Comparison of ENCODE assay signal across 15 mouse cellular contexts in the genomic region with DNA sequence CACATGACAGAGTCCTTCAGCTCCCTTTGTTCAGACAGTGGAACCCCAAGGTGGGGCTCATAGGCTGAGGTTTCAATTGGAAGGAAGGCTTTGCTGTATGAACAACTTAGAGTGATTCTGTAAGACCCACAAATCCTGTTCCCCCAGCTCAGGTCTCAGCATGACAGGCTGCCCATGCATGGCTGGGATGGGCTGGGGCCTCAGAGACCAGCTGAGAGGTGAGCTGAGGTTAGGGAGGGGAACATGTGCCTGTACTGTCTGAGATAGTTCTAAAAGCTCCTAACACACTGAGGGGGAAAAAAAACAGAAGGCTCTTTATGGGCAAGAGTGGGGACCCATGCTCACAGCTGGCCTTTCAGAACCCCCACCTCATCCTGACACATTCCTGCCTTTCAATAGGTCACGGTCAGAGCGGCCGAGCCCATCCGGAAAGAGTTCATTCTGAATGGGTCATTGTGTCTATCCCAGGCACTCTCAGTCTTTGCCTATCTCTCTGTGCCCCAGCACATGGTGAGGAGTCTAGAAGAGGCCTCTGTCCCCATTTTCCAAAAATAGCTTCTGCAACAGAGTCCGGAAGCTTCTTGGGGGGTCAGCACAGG. TPM values are rescaled to one million over a fixed set of nuclear protein-coding genes. Genes with fewer than 3 reads are reported as not detected.
DNase-seq lines count a peak whose midpoint lies in the region; ATAC-seq and TF ChIP-seq lines count a peak whose summit lies in the region.
"Had no signal": no experiment of that assay in that cellular context is flagged by ENCODE, and none has a peak within 500 bp of the region (broad histone marks: within the 10 kb centered on the region; RNA-seq: fewer than 3 reads in every experiment).

No protein-coding gene starts in this region.

- ATAC-seq in heart, postnatal 0 days (ENCODE audit: insufficient read depth, low read depth), result peak; percentile 21; the same call in 1 of the 2 replicates
- ATAC-seq in embryonic facial prominence, embryonic 11.5 days (replicated peaks; ENCODE audit: insufficient number of reproducible peaks, low FRiP score, low TSS enrichment, low read depth), result peak; percentile 58; the same call in 1 of the 2 replicates
- ATAC-seq in midbrain, embryonic 12.5 days (ENCODE audit: low FRiP score, low read depth), result 0 out of 2 replicates have a peak, but pooled peaks have one; percentile 34

- 26% methylated on average over 5 of the region's 5 CpGs for WGBS in heart, postnatal 0 days
- WGBS in embryonic facial prominence, embryonic 11.5 days, result 18% methylated on average over 5 of the region's 5 CpGs
- WGBS in midbrain, embryonic 12.5 days, result 57% methylated on average over 5 of the region's 5 CpGs

- H3K9ac ChIP-seq in heart, postnatal 0 days (replicated peaks; ENCODE audit: low read depth, low read length), result no peak overlapping the region
- no peak overlapping the region for H3K9ac ChIP-seq in embryonic facial prominence, embryonic 11.5 days (replicated peaks; ENCODE audit: low read length)
- no peak overlapping the region for H3K9ac ChIP-seq in midbrain, embryonic 12.5 days (replicated peaks)
- H3K9ac ChIP-seq: liver, embryonic 13.5 days had no signal

- no peaks in the 10 kb centered on the region for H3K4me1 ChIP-seq in heart, postnatal 0 days (ENCODE audit: control insufficient read depth, insufficient read depth)
- no peaks in the 10 kb centered on the region for H3K4me1 ChIP-seq in embryonic facial prominence, embryonic 11.5 days (ENCODE audit: control insufficient read depth, insufficient read depth, low read length)
- H3K4me1 ChIP-seq in midbrain, embryonic 12.5 days, result peaks cover 13% of the 10 kb centered on the region; the same call in 1 of the 2 replicates

- H3K4me2 ChIP-seq in heart, postnatal 0 days (ENCODE audit: low read depth, low read length), result no peak overlapping the region
- H3K4me2 ChIP-seq in embryonic facial prominence, embryonic 11.5 days (ENCODE audit: low read depth, low read length), result no peak overlapping the region
- H3K4me2 ChIP-seq in midbrain, embryonic 12.5 days (replicated peaks), result no peak overlapping the region
- H3K4me2 ChIP-seq: liver, embryonic 13.5 days had no signal

- no peaks in the 10 kb centered on the region for H3K27me3 ChIP-seq in heart, postnatal 0 days (ENCODE audit: control insufficient read depth, insufficient read depth, low read length)
- no peaks in the 10 kb centered on the region for H3K27me3 ChIP-seq in embryonic facial prominence, embryonic 11.5 days (ENCODE audit: control insufficient read depth, insufficient read depth, low read length)
- H3K27me3 ChIP-seq in midbrain, embryonic 12.5 days, result no peaks in the 10 kb centered on the region
- H3K27me3 ChIP-seq: CH12.LX; liver, embryonic 13.5 days had no signal

- no peak for TF ChIP-seq EP300 in heart, postnatal 0 days (IDR thresholded peaks at IDR 0.05; ENCODE audit: low read depth)

- H3K27ac ChIP-seq in heart, postnatal 0 days (ENCODE audit: low read depth), result no peak overlapping the region
- no peak overlapping the region for H3K27ac ChIP-seq in embryonic facial prominence, embryonic 11.5 days (replicated peaks; ENCODE audit: low read depth, low read length)
- no peak overlapping the region; the same call in 1 of the 2 replicates for H3K27ac ChIP-seq in midbrain, embryonic 12.5 days (replicated peaks)
- H3K27ac ChIP-seq: liver, embryonic 13.5 days; macrophage had no signal

- no peak for TF ChIP-seq CTCF in heart, postnatal 0 days (IDR thresholded peaks at IDR 0.05; ENCODE audit: low read depth)

- H3K36me3 ChIP-seq in heart, postnatal 0 days (replicated peaks; ENCODE audit: control insufficient read depth, insufficient read depth, low read length), result peaks cover 7% of the 10 kb centered on the region
- H3K36me3 ChIP-seq in embryonic facial prominence, embryonic 11.5 days (replicated peaks; ENCODE audit: control insufficient read depth, insufficient read depth, low read depth, low read length), result no peaks in the 10 kb centered on the region
- peaks cover 16% of the 10 kb centered on the region for H3K36me3 ChIP-seq in midbrain, embryonic 12.5 days

- no peaks in the 10 kb centered on the region for H3K9me3 ChIP-seq in heart, postnatal 0 days (replicated peaks; ENCODE audit: control insufficient read depth, low read length)
- no peaks in the 10 kb centered on the region for H3K9me3 ChIP-seq in embryonic facial prominence, embryonic 11.5 days (replicated peaks; ENCODE audit: control insufficient read depth, low read length)
- no peaks in the 10 kb centered on the region for H3K9me3 ChIP-seq in midbrain, embryonic 12.5 days
- H3K9me3 ChIP-seq: liver, embryonic 13.5 days had no signal

- H3K4me3 ChIP-seq in heart, postnatal 0 days (ENCODE audit: low read depth, low read length), result no peak overlapping the region
- no peak overlapping the region for H3K4me3 ChIP-seq in embryonic facial prominence, embryonic 11.5 days (ENCODE audit: low read depth, low read length)
- H3K4me3 ChIP-seq in midbrain, embryonic 12.5 days, result no peak overlapping the region
- H3K4me3 ChIP-seq: liver, embryonic 13.5 days had no signal

- no peak for DNase-seq in heart, postnatal 0 days (ENCODE audit: low spot score)
- no peak for DNase-seq in heart, adult 9 months (ENCODE audit: low spot score in 2 of 2)
- DNase-seq in R1 (ENCODE audit: low read depth, low spot score) (peak; percentile 25), MN1 (ENCODE audit: low spot score) (no peak)
- DNase-seq in embryonic facial prominence, embryonic 11.5 days (ENCODE audit: low spot score), result peak; percentile 11
- no peak for DNase-seq in cerebellum, postnatal 25 days
- no peak for DNase-seq in frontal cortex, postnatal 10 days (ENCODE audit: low spot score in 2 of 2)
- DNase-seq: cerebellum, adult 2 months; liver, embryonic 13.5 days had no signal

RNA-seq across cellular contexts. Expression of gene Col20a1, which starts 1.2 kb away (rescaled TPM):
- 0.15 and 2.0 TPM in 2 replicates for total RNA-seq in heart, postnatal 0 days (2014; rRNA removed; ENCODE audit: low replicate concordance)
- 0.05 TPM in 2 replicates for polyA plus RNA-seq in heart, postnatal 0 days (2015; fragmentation: Nextera tagmentation; extraction: Ambion mirVana)
- polyA plus RNA-seq in embryonic facial prominence, embryonic 11.5 days (2014; fragmentation: Nextera tagmentation; extraction: Ambion mirVana), result 0.83 and 0.85 TPM in 2 replicates
- polyA plus RNA-seq in midbrain, embryonic 12.5 days (2016; fragmentation: Nextera tagmentation; extraction: Ambion mirVana), result 0.18 and 0.22 TPM in 2 replicates

RNA-seq across cellular contexts. Expression of gene Arfgap1, which starts 20.5 kb away (rescaled TPM):
- 40.9 and 58.7 TPM in 2 replicates for total RNA-seq in heart, postnatal 0 days (2014; rRNA removed; ENCODE audit: low replicate concordance)
- polyA plus RNA-seq in heart, postnatal 0 days (2015; fragmentation: Nextera tagmentation; extraction: Ambion mirVana), result 51.0 and 51.4 TPM in 2 replicates
- 43.2 and 54.4 TPM in 2 replicates for polyA plus RNA-seq in embryonic facial prominence, embryonic 11.5 days (2014; fragmentation: Nextera tagmentation; extraction: Ambion mirVana)
- polyA plus RNA-seq in midbrain, embryonic 12.5 days (2016; fragmentation: Nextera tagmentation; extraction: Ambion mirVana), result 86.3 and 97.4 TPM in 2 replicates

RNA-seq across cellular contexts. Expression of gene Nkain4, which starts 33.0 kb away (rescaled TPM):
- 8.6 and 9.8 TPM in 2 replicates for total RNA-seq in heart, postnatal 0 days (2014; rRNA removed; ENCODE audit: low replicate concordance)
- 27.6 and 29.6 TPM in 2 replicates for polyA plus RNA-seq in heart, postnatal 0 days (2015; fragmentation: Nextera tagmentation; extraction: Ambion mirVana)
- polyA plus RNA-seq in embryonic facial prominence, embryonic 11.5 days (2014; fragmentation: Nextera tagmentation; extraction: Ambion mirVana), result 20.9 and 27.0 TPM in 2 replicates
- polyA plus RNA-seq in midbrain, embryonic 12.5 days (2016; fragmentation: Nextera tagmentation; extraction: Ambion mirVana), result 72.9 and 83.1 TPM in 2 replicates
- total RNA-seq: CH12.LX had no signal
- polyA plus RNA-seq: macrophage had no signal

RNA-seq across cellular contexts. Expression of gene Chrna4, which starts 55.8 kb away (rescaled TPM):
- 0.81 TPM in 1 of 2 replicates, not detected in the other for total RNA-seq in heart, postnatal 0 days (2014; rRNA removed; ENCODE audit: low replicate concordance)
- 0.05 and 0.12 TPM in 2 replicates for polyA plus RNA-seq in heart, postnatal 0 days (2015; fragmentation: Nextera tagmentation; extraction: Ambion mirVana)
- 7.4 and 10.8 TPM in 2 replicates for polyA plus RNA-seq in embryonic facial prominence, embryonic 11.5 days (2014; fragmentation: Nextera tagmentation; extraction: Ambion mirVana)
- 43.2 and 44.3 TPM in 2 replicates for polyA plus RNA-seq in midbrain, embryonic 12.5 days (2016; fragmentation: Nextera tagmentation; extraction: Ambion mirVana)
- total RNA-seq: CH12.LX had no signal
- polyA plus RNA-seq: macrophage had no signal

RNA-seq across cellular contexts. Expression of gene Birc7, which starts 58.7 kb away (rescaled TPM):
- total RNA-seq in heart, postnatal 0 days (2014; rRNA removed; ENCODE audit: low replicate concordance), result 0.84 TPM in 1 of 2 replicates, not detected in the other
- polyA plus RNA-seq in heart, postnatal 0 days (2015; fragmentation: Nextera tagmentation; extraction: Ambion mirVana), result 0.07 and 0.10 TPM in 2 replicates
- 0.18 TPM in 2 replicates for polyA plus RNA-seq in embryonic facial prominence, embryonic 11.5 days (2014; fragmentation: Nextera tagmentation; extraction: Ambion mirVana)
- 0.36 and 0.67 TPM in 2 replicates for polyA plus RNA-seq in midbrain, embryonic 12.5 days (2016; fragmentation: Nextera tagmentation; extraction: Ambion mirVana)
- total RNA-seq: adrenal gland, postnatal 4 days; CH12.LX; left cerebral cortex, adult 8-10 months had no signal
- polyA plus RNA-seq: kidney, embryonic 14.5 days; liver, embryonic 13.5 days; macrophage had no signal

Comparison
In these comparisons a context has a peak if more than half of its experiments do, and no peak if none do; other contexts are left out.
1. DNase-seq: peak in R1 (single experiment) and embryonic facial prominence, embryonic 11.5 days (single experiment); none in heart, postnatal 0 days (single experiment), heart, adult 9 months (0 of 2), MN1 (single experiment), cerebellum, postnatal 25 days (0 of 2) and frontal cortex, postnatal 10 days (0 of 2).
2. Peak in every context shown above with its lines, with median percentiles within 50 percentile points of each other: ATAC-seq.